Mouse (Mus musculus): ENCODE data around the gene Nkd1. TPM values are rescaled to one million over a fixed set of nuclear protein-coding genes. Genes with fewer than 3 reads are reported as not detected.

Gene Nkd1
- polyA plus RNA-seq, 1 experiment from 2014 or later: 57.4 TPM

GRCm38 (mm10) chr8:88580785-88581184 lies 59.6 kb downstream of the Nkd1 start:
- no peaks in the 10 kb centered on the region for H3K27me3 ChIP-seq (ENCODE audit: control insufficient read depth, insufficient read depth, low read length)
- ATAC-seq (ENCODE audit: low FRiP score, low TSS enrichment): no peak
- peaks cover 5% of the 10 kb centered on the region for H3K4me1 ChIP-seq (replicated peaks; ENCODE audit: control insufficient read depth, insufficient read depth)
- H3K4me2 ChIP-seq (replicated peaks; ENCODE audit: low read depth): no peak overlapping the region
- no peak overlapping the region for H3K27ac ChIP-seq (replicated peaks)
- TF ChIP-seq CTCF (IDR thresholded peaks at IDR 0.05; ENCODE audit: low read depth) (no peak), EP300 (optimal IDR thresholded peaks at IDR 0.05) (no peak)
- 71% methylated on average over 7 of the region's 7 CpGs for WGBS
- no peak overlapping the region for H3K4me3 ChIP-seq (ENCODE audit: low read depth, low read length)
- H3K9ac ChIP-seq (ENCODE audit: low read length): no peak overlapping the region
- H3K36me3 ChIP-seq (ENCODE audit: control insufficient read depth, insufficient read depth, low read length): no peaks in the 10 kb centered on the region
- no peaks in the 10 kb centered on the region for H3K9me3 ChIP-seq (ENCODE audit: control insufficient read depth, low read length)
- no peak for DNase-seq (ENCODE audit: low spot score)

GRCm38 (mm10) chr8:88583863-88584262 lies 62.7 kb downstream of the Nkd1 start:
- no peaks in the 10 kb centered on the region for H3K27me3 ChIP-seq (ENCODE audit: control insufficient read depth, insufficient read depth, low read length)
- no peak for DNase-seq (ENCODE audit: low spot score)
- H3K4me1 ChIP-seq (replicated peaks; ENCODE audit: control insufficient read depth, insufficient read depth): no peaks in the 10 kb centered on the region
- no peaks in the 10 kb centered on the region; the same call in 1 of the 2 replicates for H3K36me3 ChIP-seq (ENCODE audit: control insufficient read depth, insufficient read depth, low read length)
- no peak overlapping the region for H3K4me2 ChIP-seq (replicated peaks; ENCODE audit: low read depth)
- H3K27ac ChIP-seq (replicated peaks): no peak overlapping the region
- no peak for ATAC-seq (ENCODE audit: low FRiP score, low TSS enrichment)
- H3K9ac ChIP-seq (ENCODE audit: low read length): no peak overlapping the region
- WGBS: 87% methylated on average over 3 of the region's 3 CpGs
- TF ChIP-seq EP300 (optimal IDR thresholded peaks at IDR 0.05) (no peak), CTCF (IDR thresholded peaks at IDR 0.05; ENCODE audit: low read depth) (no peak)
- no peaks in the 10 kb centered on the region for H3K9me3 ChIP-seq (ENCODE audit: control insufficient read depth, low read length)
- no peak overlapping the region for H3K4me3 ChIP-seq (ENCODE audit: low read depth, low read length)

- WGBS: 87% methylated on average over 8 of the region's 8 CpGs
- Histone ChIP-seq H3K9me3 (ENCODE audit: control insufficient read depth, low read length) (no peaks in the 10 kb centered on the region), H3K36me3 (ENCODE audit: control insufficient read depth, insufficient read depth, low read length) (peaks cover 5% of the 10 kb centered on the region), H3K4me2 (replicated peaks; ENCODE audit: low read depth) (no peak overlapping the region), H3K27ac (replicated peaks) (no peak overlapping the region), H3K4me1 (replicated peaks; ENCODE audit: control insufficient read depth, insufficient read depth) (no peaks in the 10 kb centered on the region), H3K4me3 (ENCODE audit: low read depth, low read length) (no peak overlapping the region), H3K9ac (ENCODE audit: low read length) (no peak overlapping the region), H3K27me3 (ENCODE audit: control insufficient read depth, insufficient read depth, low read length) (no peaks in the 10 kb centered on the region)
- TF ChIP-seq EP300 (optimal IDR thresholded peaks at IDR 0.05) (no peak), CTCF (IDR thresholded peaks at IDR 0.05; ENCODE audit: low read depth) (no peak)
- ATAC-seq (ENCODE audit: low FRiP score, low TSS enrichment) (no peak), DNase-seq (ENCODE audit: low spot score) (no peak)
These were observed 67.2 kb downstream of the Nkd1 start for GRCm38 (mm10) chr8:88588205-88588889.

GRCm38 (mm10) chr8:88590226-88590625 lies 69.1 kb downstream of the Nkd1 start:
- Histone ChIP-seq H3K9me3 (ENCODE audit: control insufficient read depth, low read length) (no peaks in the 10 kb centered on the region), H3K4me3 (ENCODE audit: low read depth, low read length) (no peak overlapping the region), H3K36me3 (ENCODE audit: control insufficient read depth, insufficient read depth, low read length) (peaks cover 5% of the 10 kb centered on the region), H3K27ac (replicated peaks) (no peak overlapping the region), H3K4me2 (replicated peaks; ENCODE audit: low read depth) (no peak overlapping the region), H3K9ac (ENCODE audit: low read length) (no peak overlapping the region), H3K27me3 (ENCODE audit: control insufficient read depth, insufficient read depth, low read length) (no peaks in the 10 kb centered on the region), H3K4me1 (replicated peaks; ENCODE audit: control insufficient read depth, insufficient read depth) (no peaks in the 10 kb centered on the region)
- no peak for TF ChIP-seq EP300 (optimal IDR thresholded peaks at IDR 0.05)
- 49% methylated on average over 6 of the region's 6 CpGs for WGBS
- DNase-seq (ENCODE audit: low spot score): no peak
- ATAC-seq (ENCODE audit: low FRiP score, low TSS enrichment): no peak

GRCm38 (mm10) chr8:88593947-88594346 lies 72.8 kb downstream of the Nkd1 start:
- Histone ChIP-seq H3K27me3 (ENCODE audit: control insufficient read depth, insufficient read depth, low read length) (no peaks in the 10 kb centered on the region), H3K9me3 (ENCODE audit: control insufficient read depth, low read length) (no peaks in the 10 kb centered on the region), H3K9ac (ENCODE audit: low read length) (no peak overlapping the region), H3K4me1 (replicated peaks; ENCODE audit: control insufficient read depth, insufficient read depth) (no peaks in the 10 kb centered on the region), H3K27ac (replicated peaks) (no peak overlapping the region), H3K4me3 (ENCODE audit: low read depth, low read length) (no peak overlapping the region), H3K36me3 (ENCODE audit: control insufficient read depth, insufficient read depth, low read length) (peaks cover 5% of the 10 kb centered on the region), H3K4me2 (replicated peaks; ENCODE audit: low read depth) (no peak overlapping the region)
- 96% methylated on average over 1 of the region's 1 CpGs for WGBS
- TF ChIP-seq EP300 (optimal IDR thresholded peaks at IDR 0.05) (no peak), CTCF (IDR thresholded peaks at IDR 0.05; ENCODE audit: low read depth) (no peak)
- DNase-seq (ENCODE audit: low spot score) (no peak), ATAC-seq (ENCODE audit: low FRiP score, low TSS enrichment) (no peak)

GRCm38 (mm10) chr8:88596042-88596441 lies 74.9 kb downstream of the Nkd1 start:
- Histone ChIP-seq H3K4me3 (ENCODE audit: low read depth, low read length) (no peak overlapping the region), H3K9me3 (ENCODE audit: control insufficient read depth, low read length) (no peaks in the 10 kb centered on the region), H3K36me3 (ENCODE audit: control insufficient read depth, insufficient read depth, low read length) (peaks cover 5% of the 10 kb centered on the region; the same call in 1 of the 2 replicates), H3K27me3 (ENCODE audit: control insufficient read depth, insufficient read depth, low read length) (no peaks in the 10 kb centered on the region), H3K27ac (replicated peaks) (no peak overlapping the region), H3K4me2 (replicated peaks; ENCODE audit: low read depth) (no peak overlapping the region), H3K4me1 (replicated peaks; ENCODE audit: control insufficient read depth, insufficient read depth) (no peaks in the 10 kb centered on the region), H3K9ac (ENCODE audit: low read length) (no peak overlapping the region)
- DNase-seq (ENCODE audit: low spot score) (no peak), ATAC-seq (ENCODE audit: low FRiP score, low TSS enrichment) (no peak)
- no peak for TF ChIP-seq CTCF (IDR thresholded peaks at IDR 0.05; ENCODE audit: low read depth)
- TF ChIP-seq EP300 (optimal IDR thresholded peaks at IDR 0.05): no peak
- 85% methylated on average over 12 of the region's 12 CpGs for WGBS
